Mouse (Mus musculus): ENCODE results near the gene Nosip.

DNA sequence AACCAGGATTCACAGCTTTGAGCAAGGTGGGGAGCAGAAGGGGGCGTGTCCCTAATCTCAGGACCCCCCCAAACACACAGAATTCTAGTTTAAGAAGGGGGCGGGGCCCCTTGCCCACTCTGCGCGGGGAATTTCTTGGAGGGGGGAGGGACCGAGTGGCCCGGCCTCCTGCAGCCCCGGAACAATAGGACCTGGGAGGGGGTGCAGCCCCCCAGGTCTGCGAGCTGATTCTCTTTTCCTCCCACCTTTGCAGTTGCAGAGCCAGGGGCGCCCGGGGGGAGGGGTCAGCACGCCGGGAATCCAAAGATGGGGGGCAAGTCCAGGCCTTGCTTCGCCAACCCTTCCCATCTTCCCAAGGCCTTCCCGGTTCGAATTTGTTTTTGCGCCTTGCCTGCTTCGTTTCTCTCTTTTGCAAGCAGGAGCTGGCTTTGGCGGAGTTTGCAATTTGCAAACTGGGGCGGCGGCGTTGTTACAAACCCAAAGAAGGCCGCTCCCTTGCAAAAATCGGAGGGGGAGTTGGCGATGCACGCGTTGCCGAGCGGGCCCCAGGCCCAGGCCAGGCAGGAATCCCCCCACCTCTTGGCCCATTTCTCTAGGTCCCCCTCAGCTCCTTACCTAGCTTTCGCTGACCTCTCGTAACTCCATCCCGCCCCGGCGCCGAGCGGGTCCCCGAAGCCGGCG lies 9.9 kb upstream of the Nosip start:
- TF ChIP-seq TAL1 (IDR thresholded peaks at IDR 0.05; ENCODE audit: low read length) = no peak
- TF ChIP-seq GATA1 (IDR thresholded peaks at IDR 0.05; ENCODE audit: low read length) = no peak
